Comparison of ENCODE assay signal across 8 mouse cellular contexts in genomic region chr4:140986711-140987395, GRCm38 (mm10). TPM values are rescaled to one million over a fixed set of nuclear protein-coding genes. Genes with fewer than 3 reads are reported as not detected.
DNase-seq lines count a peak whose midpoint lies in the region; ATAC-seq and TF ChIP-seq lines count a peak whose summit lies in the region.

Gene Atp13a2, plus strand, starts transcription at chr4:140986873.

- H3K27me3 ChIP-seq in erythroblast, embryonic 14.5 days (ENCODE audit: control insufficient read depth), result no peaks in the 10 kb centered on the region
- no peaks in the 10 kb centered on the region for H3K27me3 ChIP-seq in heart, embryonic 12.5 days (replicated peaks)
- no peaks in the 10 kb centered on the region for H3K27me3 ChIP-seq in kidney, postnatal 0 days (ENCODE audit: insufficient read depth, low read length)
- no peaks in the 10 kb centered on the region for H3K27me3 ChIP-seq in liver, embryonic 11.5 days (replicated peaks; ENCODE audit: control insufficient read depth, insufficient read depth, low read length)
- H3K27me3 ChIP-seq in stomach, embryonic 14.5 days (ENCODE audit: control insufficient read depth, insufficient read depth, low read length), result no peaks in the 10 kb centered on the region

- no peaks in the 10 kb centered on the region for H3K9me3 ChIP-seq in erythroblast, embryonic 14.5 days (ENCODE audit: control insufficient read depth, low read length)
- H3K9me3 ChIP-seq in heart, embryonic 12.5 days (replicated peaks), result no peaks in the 10 kb centered on the region
- H3K9me3 ChIP-seq in kidney, postnatal 0 days (replicated peaks; ENCODE audit: low read length), result no peaks in the 10 kb centered on the region
- no peaks in the 10 kb centered on the region for H3K9me3 ChIP-seq in liver, embryonic 11.5 days (ENCODE audit: control insufficient read depth, low read length)
- H3K9me3 ChIP-seq in stomach, embryonic 14.5 days (ENCODE audit: control insufficient read depth, low read depth, low read length), result no peaks in the 10 kb centered on the region

- TF ChIP-seq CTCF in brain, embryonic 14.5 days (IDR thresholded peaks at IDR 0.05; ENCODE audit: borderline replicate concordance, extremely low read depth, insufficient read depth, insufficient read length), result no peak
- no peak for TF ChIP-seq CTCF in kidney, postnatal 0 days (IDR thresholded peaks at IDR 0.05; ENCODE audit: low read depth)

- peak within 1 kb of the TSS; percentile 91 for H3K9ac ChIP-seq in heart, embryonic 12.5 days
- peak within 1 kb of the TSS; percentile 75 for H3K9ac ChIP-seq in kidney, postnatal 0 days (ENCODE audit: low read depth, low read length)
- H3K9ac ChIP-seq in liver, embryonic 11.5 days (ENCODE audit: low read depth, low read length), result peak within 1 kb of the TSS; percentile 78
- H3K9ac ChIP-seq in stomach, embryonic 14.5 days (replicated peaks; ENCODE audit: low read depth, low read length), result peak within 1 kb of the TSS; percentile 84

- whole genome bisulfite sequencing in heart, embryonic 12.5 days, result under 1% methylated on average over 57 of the region's 58 CpGs
- WGBS in kidney, postnatal 0 days, result 0% methylated on average over 58 of the region's 58 CpGs
- under 1% methylated on average over 58 of the region's 58 CpGs for WGBS in liver, embryonic 11.5 days
- WGBS in stomach, embryonic 14.5 days, result under 1% methylated on average over 58 of the region's 58 CpGs

- no peak within 1 kb of the TSS for H3K27ac ChIP-seq in heart, embryonic 12.5 days (ENCODE audit: poor library complexity, severe bottlenecking)
- H3K27ac ChIP-seq in kidney, postnatal 0 days, result no peak within 1 kb of the TSS
- H3K27ac ChIP-seq in liver, embryonic 11.5 days (ENCODE audit: low read depth, low read length), result peak within 1 kb of the TSS; percentile 32; the same call in 1 of the 2 replicates
- no peak within 1 kb of the TSS for H3K27ac ChIP-seq in stomach, embryonic 14.5 days (ENCODE audit: low read length)

- DNase-seq in B cell, adult 2 months, result peak; percentile 91 to 93
- peak; percentile 97 for DNase-seq in brain, embryonic 14.5 days (ENCODE audit: low read depth)
- peak; percentile 84 for DNase-seq in kidney, postnatal 0 days (ENCODE audit: low spot score)
- peak; percentile 90 for DNase-seq in liver, embryonic 11.5 days (ENCODE audit: low spot score)
- DNase-seq in naive thymus-derived CD4-positive, alpha-beta T cell, adult 2 months (ENCODE audit: low read depth), result peak; percentile 85

- H3K36me3 ChIP-seq in erythroblast, embryonic 14.5 days (ENCODE audit: control insufficient read depth), result no peaks in the 10 kb centered on the region; the same call in 1 of the 2 replicates
- H3K36me3 ChIP-seq in heart, embryonic 12.5 days, result peaks cover under 1% of the 10 kb centered on the region; the same call in 1 of the 2 replicates
- H3K36me3 ChIP-seq in kidney, postnatal 0 days (ENCODE audit: insufficient read depth, low read length), result 0 out of 2 replicates have a peak, but pooled peaks cover under 1% of the 10 kb centered on the region
- no peaks in the 10 kb centered on the region for H3K36me3 ChIP-seq in liver, embryonic 11.5 days (ENCODE audit: control insufficient read depth, insufficient read depth, low read length)
- H3K36me3 ChIP-seq in stomach, embryonic 14.5 days (ENCODE audit: control insufficient read depth, insufficient read depth, low read length), result no peaks in the 10 kb centered on the region

- TF ChIP-seq POLR2A in brain, embryonic 14.5 days (IDR thresholded peaks at IDR 0.05; ENCODE audit: borderline replicate concordance, extremely low read depth, insufficient read depth, insufficient read length, poor library complexity, severe bottlenecking), result peak; percentile 90

- peak; percentile 83 for ATAC-seq in heart, embryonic 12.5 days (ENCODE audit: insufficient number of reproducible peaks, low FRiP score)
- peak; percentile 65 for ATAC-seq in kidney, postnatal 0 days (replicated peaks; ENCODE audit: low FRiP score, low read depth)
- ATAC-seq in liver, embryonic 11.5 days (replicated peaks; ENCODE audit: low FRiP score), result peak; percentile 88
- ATAC-seq in stomach, embryonic 14.5 days (ENCODE audit: insufficient number of reproducible peaks, insufficient read depth, low FRiP score, low read depth), result peak; percentile 85

- peaks cover 38% of the 10 kb centered on the region for H3K4me1 ChIP-seq in erythroblast, embryonic 14.5 days (ENCODE audit: control insufficient read depth)
- peaks cover 33% of the 10 kb centered on the region for H3K4me1 ChIP-seq in heart, embryonic 12.5 days (replicated peaks)
- H3K4me1 ChIP-seq in kidney, postnatal 0 days (replicated peaks; ENCODE audit: insufficient read depth, low read length), result 0 out of 2 replicates have a peak, but pooled peaks cover 10% of the 10 kb centered on the region
- H3K4me1 ChIP-seq in liver, embryonic 11.5 days (replicated peaks; ENCODE audit: control insufficient read depth, insufficient read depth, low read length), result peaks cover 31% of the 10 kb centered on the region
- H3K4me1 ChIP-seq in stomach, embryonic 14.5 days (ENCODE audit: control insufficient read depth, insufficient read depth, low read length), result peaks cover 13% of the 10 kb centered on the region; the same call in 1 of the 2 replicates

- peak within 1 kb of the TSS; percentile 84 for H3K4me2 ChIP-seq in heart, embryonic 12.5 days
- peak within 1 kb of the TSS; percentile 79 for H3K4me2 ChIP-seq in kidney, postnatal 0 days (ENCODE audit: low read length)
- H3K4me2 ChIP-seq in liver, embryonic 11.5 days, result peak within 1 kb of the TSS; percentile 97
- H3K4me2 ChIP-seq in stomach, embryonic 14.5 days (replicated peaks; ENCODE audit: low read depth, low read length), result peak within 1 kb of the TSS; percentile 83

- peak within 1 kb of the TSS; percentile 80 for H3K4me3 ChIP-seq in erythroblast, embryonic 14.5 days (replicated peaks)
- H3K4me3 ChIP-seq in heart, embryonic 12.5 days, result peak within 1 kb of the TSS; percentile 88
- peak within 1 kb of the TSS; percentile 83 for H3K4me3 ChIP-seq in kidney, postnatal 0 days (replicated peaks; ENCODE audit: low read depth, low read length)
- peak within 1 kb of the TSS; percentile 87 for H3K4me3 ChIP-seq in liver, embryonic 11.5 days (ENCODE audit: low read depth, low read length)
- H3K4me3 ChIP-seq in stomach, embryonic 14.5 days (ENCODE audit: low read depth, low read length), result peak within 1 kb of the TSS; percentile 89

RNA-seq across cellular contexts. Expression of gene Atp13a2, which starts in this region (rescaled TPM):
- 260 and 278 TPM in 2 replicates for polyA plus RNA-seq in brain, embryonic 14.5 days (2012; rRNA removed)
- 1.1 and 1.5 TPM in 2 replicates for polyA plus RNA-seq in erythroblast, embryonic 14.5 days (2012)
- 33.1 and 35.6 TPM in 2 replicates for polyA plus RNA-seq in heart, embryonic 12.5 days (2016; fragmentation: Nextera tagmentation; extraction: Ambion mirVana)
- polyA plus RNA-seq in kidney, postnatal 0 days (2015; fragmentation: Nextera tagmentation; extraction: Ambion mirVana), result 30.6 and 31.9 TPM in 2 replicates
- 41.7 and 42.7 TPM in 2 replicates for polyA plus RNA-seq in liver, embryonic 11.5 days (2014; fragmentation: Nextera tagmentation; extraction: Ambion mirVana)
- 36.0 and 37.1 TPM in 2 replicates for polyA plus RNA-seq in stomach, embryonic 14.5 days (2014; fragmentation: Nextera tagmentation; extraction: Ambion mirVana)

Comparison
In these comparisons a context has a peak if more than half of its experiments do, and no peak if none do; other contexts are left out.
1. RNA of gene Atp13a2 (polyA plus RNA-seq): 260 to 278 TPM in brain, embryonic 14.5 days, 41.7 to 42.7 TPM in liver, embryonic 11.5 days, 36.0 to 37.1 TPM in stomach, embryonic 14.5 days, 33.1 to 35.6 TPM in heart, embryonic 12.5 days and 30.6 to 31.9 TPM in kidney, postnatal 0 days; 1.1 to 1.5 TPM in erythroblast, embryonic 14.5 days; every median in the first group is over 10 times any median in the second.
2. Peak in every context shown above with its lines, with median percentiles within 50 percentile points of each other: DNase-seq, H3K4me3 ChIP-seq, ATAC-seq, H3K4me2 ChIP-seq and H3K9ac ChIP-seq.